Mouse (Mus musculus) ES-E14 (cell line): ENCODE results near the gene Sh3glb1. TPM values are rescaled to one million over a fixed set of nuclear protein-coding genes. Genes with fewer than 3 reads are reported as not detected.
"Not testable (repeated sequence)": the region's sequence is repeated elsewhere in the genome, so short reads cannot be mapped to it uniquely, and the experiment has no call there.

ENCODE experiments used
- DNase-seq: peaks from one replicate; pipeline ENCODE4 v3.0.0-alpha.2; 2013; ENCODE audit warnings: low read depth, low spot score
- H3K27ac ChIP-seq: 2 replicates; pipeline ENCODE4 v1.5.1; 2012; ENCODE audit warnings: low read depth, mild to moderate bottlenecking, low read length, moderate library complexity, mixed read lengths; ENCODE audit not compliant: poor library complexity, insufficient read depth, severe bottlenecking
- H3K36me3 ChIP-seq: 2 replicates; pipeline ENCODE4 v1.6.1; 2012; ENCODE audit warnings: mild to moderate bottlenecking, low read length, moderate library complexity, mixed read lengths; ENCODE audit not compliant: control insufficient read depth, poor library complexity, insufficient read depth, severe bottlenecking
- H3K4me1 ChIP-seq, 2 experiments: fragments of 150-350 bp in 1 of 2; sonication (generic) in 1 of 2; 2 replicates each; pipeline ENCODE4 v1.6.1; 2012; ENCODE audit warnings: low read length in 2 of 2, mild to moderate bottlenecking in 1 of 2, mixed read lengths in 1 of 2; ENCODE audit not compliant: control insufficient read depth in 2 of 2, insufficient read depth in 2 of 2, poor library complexity in 1 of 2
- H3K4me3 ChIP-seq, 2 experiments: fragments of 150-350 bp in 1 of 2; sonication (generic) in 1 of 2; 2 replicates each; pipeline ENCODE4 v1.5.1; 2012; ENCODE audit warnings: low read length in 2 of 2, low read depth in 1 of 2, mild to moderate bottlenecking in 1 of 2, mixed read lengths in 1 of 2; ENCODE audit not compliant: insufficient read depth in 1 of 2, poor library complexity in 1 of 2, severe bottlenecking in 1 of 2
- H3K9ac ChIP-seq: 2 replicates; pipeline ENCODE4 v1.6.1; 2012; ENCODE audit warnings: low read depth, mild to moderate bottlenecking, low read length, mixed read lengths; ENCODE audit not compliant: poor library complexity, insufficient read depth, severe bottlenecking
- H3K9me3 ChIP-seq: fragments of 150-350 bp; sonication (generic); 2 replicates; pipeline ENCODE4 v1.6.1; 2012; ENCODE audit warnings: low read depth, mild to moderate bottlenecking, low read length; ENCODE audit not compliant: control insufficient read depth, insufficient read depth
- CHD2 ChIP-seq: IDR thresholded peaks from 2 replicates; pipeline ENCODE4 v1.6.1; 2014; ENCODE audit warnings: mild to moderate bottlenecking, low read depth, low read length, inconsistent platforms
- HCFC1 ChIP-seq: IDR thresholded peaks from 2 replicates; pipeline ENCODE4 v1.6.1; 2012; ENCODE audit warnings: low read length, inconsistent platforms, borderline replicate concordance; ENCODE audit not compliant: insufficient read depth
- MAFK ChIP-seq: IDR thresholded peaks from 2 replicates; pipeline ENCODE4 v1.6.1; 2014; ENCODE audit warnings: mild to moderate bottlenecking, low read depth, low read length, inconsistent platforms; ENCODE audit not compliant: insufficient read depth
- ZC3H11A ChIP-seq: IDR thresholded peaks from 2 replicates; pipeline ENCODE4 v1.6.1; 2012; ENCODE audit warnings: low read depth, mild to moderate bottlenecking, inconsistent platforms, low read length, borderline replicate concordance
- ZNF384 ChIP-seq: IDR thresholded peaks from 2 replicates; pipeline ENCODE4 v1.6.1; 2012; ENCODE audit warnings: low read depth, low read length, inconsistent platforms
- in situ Hi-C, 2 experiments: fragments of 600-800 bp; cut with MboI; formaldehyde crosslinking; loops; one replicate each; pipeline ENCODE4 v1.15.1; 2025; ENCODE audit warnings: low sequenced_read_pairs in 2 of 2, inconsistent platforms in 1 of 2; ENCODE audit not compliant: unreplicated experiment in 2 of 2
- total RNA-seq: library from RNA; depleted of rRNA; stranded (reverse); fragments of 300-350 nt; gene quantifications from 2 replicates; pipeline ENCODE4 v1.2.3, GENCODE M21; 2012

The Sh3glb1 gene
- total RNA-seq, 1 experiment: 36.2 TPM

- in situ Hi-C loops: no loop called here
- TF ChIP-seq ZC3H11A: no peak
- no peak for TF ChIP-seq CHD2
- no peak for TF ChIP-seq HCFC1
- no peak for TF ChIP-seq MAFK
- no peaks in the 10 kb centered on the region for H3K4me1 ChIP-seq
- no peaks in the 10 kb centered on the region for H3K9me3 ChIP-seq
- no peaks in the 10 kb centered on the region for H3K36me3 ChIP-seq
- DNase-seq: no peak
- H3K9ac ChIP-seq: no peak overlapping the region
- no peak overlapping the region for H3K4me3 ChIP-seq
- no peak overlapping the region for H3K27ac ChIP-seq
Measured at GRCm38 (mm10) chr3:144759719-144760118, 39.6 kb upstream of the Sh3glb1 start.

- DNase-seq, H3K9me3 ChIP-seq, H3K9ac ChIP-seq, H3K36me3 ChIP-seq, in situ Hi-C loops, H3K4me1 ChIP-seq, H3K27ac ChIP-seq, H3K4me3 ChIP-seq: not testable (repeated sequence)
Measured at GRCm38 (mm10) chr3:144756103-144756502, 36.0 kb upstream of the Sh3glb1 start.

GRCm38 (mm10) chr3:144753120-144753519 is 33.0 kb upstream of the Sh3glb1 start:
- Histone ChIP-seq H3K36me3 (no peaks in the 10 kb centered on the region), H3K4me1 (no peaks in the 10 kb centered on the region), H3K27ac (no peak overlapping the region), H3K9ac (no peak overlapping the region), H3K4me3 (no peak overlapping the region), H3K9me3 (no peaks in the 10 kb centered on the region)
- in situ Hi-C loops: no loop called here
- TF ChIP-seq MAFK: no peak
- TF ChIP-seq ZC3H11A: no peak
- TF ChIP-seq ZNF384: no peak
- TF ChIP-seq CHD2: no peak
- no peak for TF ChIP-seq HCFC1
- DNase-seq: peak; percentile 27

GRCm38 (mm10) chr3:144749062-144749963 is 29.2 kb upstream of the Sh3glb1 start:
- H3K4me1 ChIP-seq, H3K27ac ChIP-seq, H3K4me3 ChIP-seq, in situ Hi-C loops, DNase-seq, H3K36me3 ChIP-seq, H3K9me3 ChIP-seq, H3K9ac ChIP-seq: not testable (repeated sequence)

- H3K27ac ChIP-seq, H3K4me3 ChIP-seq, H3K4me1 ChIP-seq, in situ Hi-C loops, H3K9ac ChIP-seq, H3K9me3 ChIP-seq, DNase-seq, H3K36me3 ChIP-seq: not testable (repeated sequence)
Measured at GRCm38 (mm10) chr3:144747706-144748105, 27.6 kb upstream of the Sh3glb1 start.

- H3K36me3 ChIP-seq, H3K27ac ChIP-seq, in situ Hi-C loops, H3K4me1 ChIP-seq, H3K9me3 ChIP-seq: not testable (repeated sequence)
- DNase-seq: peak; percentile 13
- Histone ChIP-seq H3K9ac (peak overlapping the region; percentile 70), H3K4me3 (peak overlapping the region; percentile 68 to 69)
Measured at GRCm38 (mm10) chr3:144738396-144738795, 18.3 kb upstream of the Sh3glb1 start.
